Mouse (Mus musculus) lung, postnatal 25 days (tissue): ENCODE measurements at regions not wholly inside any gene's neighbourhood (a gene's known extent, or its start where the extent isn't known, plus 50 kb on each side); places are given as distances from the start of the nearest gene placed in this dataset.

Experiments used
- DNase-seq: peaks from one replicate; pipeline ENCODE4 v3.0.0; 2022; ENCODE audit warnings: low spot score

GRCm38 (mm10) chr12:32735224-32735623 is 84.1 kb upstream of the Nampt start:
- DNase-seq, result peak; percentile 40

GRCm38 (mm10) chr12:32741465-32741864 is 77.9 kb upstream of the Nampt start:
- DNase-seq, result no peak

DNA sequence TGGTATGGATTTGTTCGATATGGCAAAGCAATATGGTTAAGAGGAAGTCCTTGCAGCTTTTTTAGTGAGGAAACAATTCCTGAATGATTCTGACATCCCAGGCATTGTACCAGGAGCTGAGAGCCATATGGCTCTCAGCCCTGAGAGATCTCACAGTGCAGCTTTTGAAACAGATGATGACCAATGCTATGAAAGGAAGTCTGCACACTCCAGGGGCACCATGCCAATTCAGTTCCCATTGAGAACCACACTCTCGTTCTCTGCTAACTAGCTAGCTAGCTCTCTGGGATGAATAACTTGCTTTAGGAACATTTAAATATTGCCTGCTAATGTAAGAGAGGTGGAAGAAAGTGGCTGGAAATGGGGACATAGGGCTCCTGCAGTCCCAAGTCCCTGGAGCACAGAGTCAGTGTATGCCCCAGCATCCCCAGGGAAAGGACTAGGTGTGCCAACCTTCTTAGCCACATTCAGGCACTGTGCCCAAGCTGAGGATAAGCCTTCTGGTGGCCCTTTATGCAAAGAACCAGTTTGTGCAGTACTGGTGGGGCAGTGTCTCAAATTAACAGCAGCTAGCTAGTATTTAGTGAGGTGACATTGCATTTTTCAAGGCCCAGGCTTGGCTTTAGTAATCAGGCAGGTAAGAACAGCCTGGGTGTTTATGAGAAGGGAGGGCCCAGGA is 61.8 kb upstream of the Nampt start:
- peak; percentile 49 for DNase-seq

DNA sequence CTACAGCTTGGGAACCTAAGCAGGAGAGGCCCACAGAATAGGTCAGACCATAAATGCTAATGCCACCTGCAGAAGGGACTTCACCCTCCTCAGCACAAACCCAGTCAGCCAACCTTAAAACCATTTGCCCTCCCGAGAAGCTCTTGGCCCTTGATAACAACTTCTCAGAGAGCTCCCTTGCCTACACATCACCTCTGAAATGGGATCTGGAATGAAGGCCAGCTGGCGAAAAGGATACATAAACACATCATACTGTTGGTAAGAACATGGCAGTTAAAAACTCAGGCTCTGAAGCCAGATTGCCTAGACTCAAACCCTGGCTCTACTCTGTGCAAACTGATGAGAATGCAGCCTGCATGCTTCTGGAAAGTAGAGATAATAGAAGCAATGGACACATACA is 61.2 kb upstream of the Nampt start:
- no peak for DNase-seq

DNA sequence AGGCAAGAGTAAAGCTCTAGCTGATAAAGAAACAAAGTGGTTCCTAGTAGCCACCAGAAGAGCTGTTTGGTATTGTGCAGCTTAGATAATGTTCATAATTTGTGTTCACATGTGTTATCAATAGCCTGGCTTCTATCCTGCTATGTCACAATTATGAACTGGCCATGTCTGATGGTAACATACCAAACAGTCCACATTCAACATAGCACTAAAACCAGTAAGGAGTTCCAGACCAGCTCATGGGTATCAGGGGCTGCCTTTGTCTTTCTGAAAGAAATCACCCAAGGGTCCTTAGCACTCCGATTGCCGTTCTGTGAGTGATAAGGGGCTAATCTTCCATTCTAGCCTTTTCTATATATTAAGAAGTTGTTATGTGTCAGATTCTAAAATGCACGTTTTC is 58.7 kb upstream of the Nampt start:
- DNase-seq, result no peak

DNA sequence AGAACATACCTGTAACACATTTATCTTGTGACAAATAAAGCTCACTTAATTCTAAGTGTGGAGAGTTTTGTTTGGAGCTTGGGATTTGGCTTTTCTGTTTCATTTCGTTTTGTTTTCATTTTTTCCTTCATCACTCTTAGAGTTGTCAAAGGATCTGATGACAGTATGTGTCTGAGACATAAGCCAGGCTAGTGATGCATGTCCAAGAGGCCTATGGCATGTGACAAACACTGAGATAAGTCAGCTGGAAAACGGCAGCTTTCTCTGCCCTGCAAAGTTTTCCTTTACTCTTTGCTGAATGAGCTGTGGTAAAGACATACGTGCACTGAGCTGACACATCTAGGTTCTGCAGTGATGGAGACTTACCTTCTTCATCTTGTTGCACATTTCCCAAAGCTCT is 58.3 kb upstream of the Nampt start:
- peak; percentile 34 for DNase-seq

DNA sequence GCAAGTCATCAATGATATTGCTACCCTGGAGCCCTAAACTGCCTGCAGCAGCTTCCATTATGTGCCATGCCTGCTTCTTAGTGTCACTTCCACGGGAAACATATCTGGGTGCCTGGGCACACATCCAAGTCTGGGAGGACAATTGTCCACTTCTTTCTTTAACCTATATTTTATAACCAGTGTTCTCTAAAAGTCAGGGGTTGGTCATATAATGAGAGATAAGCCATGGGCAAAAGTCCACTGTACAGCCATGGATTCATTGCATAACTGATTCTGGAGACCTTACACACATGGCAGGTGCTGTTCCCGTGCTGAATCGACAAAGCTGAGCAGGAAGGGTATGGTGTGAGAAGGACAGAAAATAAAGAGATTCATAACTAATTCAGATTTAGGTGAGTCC is 55.1 kb upstream of the Nampt start:
- DNase-seq, result no peak

DNA sequence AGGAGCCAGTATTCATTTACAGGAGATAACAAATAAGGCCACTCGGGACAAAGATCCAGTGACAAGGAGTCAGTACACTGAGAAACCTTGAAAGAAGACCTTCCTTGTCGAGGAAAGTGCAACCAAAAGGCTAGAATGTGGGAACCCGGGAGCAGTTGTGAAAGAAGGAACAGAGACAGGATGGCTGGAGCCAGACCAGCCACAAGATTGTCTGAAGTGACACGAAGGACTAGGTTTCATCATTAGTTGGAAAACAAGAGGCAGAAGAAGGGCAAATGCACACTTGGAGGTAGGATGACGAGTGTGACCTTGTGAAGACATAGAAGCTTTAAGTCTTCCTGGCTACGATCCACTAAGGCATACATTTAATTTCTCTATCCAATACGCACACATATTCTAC is 54.6 kb upstream of the Nampt start:
- no peak for DNase-seq

- peak; percentile 76 for DNase-seq
Observed at GRCm38 (mm10) chr12:32765861-32766260, 53.5 kb upstream of the Nampt start.

- DNase-seq, result no peak
Observed at GRCm38 (mm10) chr12:32766575-32766974, 52.8 kb upstream of the Nampt start.

DNA sequence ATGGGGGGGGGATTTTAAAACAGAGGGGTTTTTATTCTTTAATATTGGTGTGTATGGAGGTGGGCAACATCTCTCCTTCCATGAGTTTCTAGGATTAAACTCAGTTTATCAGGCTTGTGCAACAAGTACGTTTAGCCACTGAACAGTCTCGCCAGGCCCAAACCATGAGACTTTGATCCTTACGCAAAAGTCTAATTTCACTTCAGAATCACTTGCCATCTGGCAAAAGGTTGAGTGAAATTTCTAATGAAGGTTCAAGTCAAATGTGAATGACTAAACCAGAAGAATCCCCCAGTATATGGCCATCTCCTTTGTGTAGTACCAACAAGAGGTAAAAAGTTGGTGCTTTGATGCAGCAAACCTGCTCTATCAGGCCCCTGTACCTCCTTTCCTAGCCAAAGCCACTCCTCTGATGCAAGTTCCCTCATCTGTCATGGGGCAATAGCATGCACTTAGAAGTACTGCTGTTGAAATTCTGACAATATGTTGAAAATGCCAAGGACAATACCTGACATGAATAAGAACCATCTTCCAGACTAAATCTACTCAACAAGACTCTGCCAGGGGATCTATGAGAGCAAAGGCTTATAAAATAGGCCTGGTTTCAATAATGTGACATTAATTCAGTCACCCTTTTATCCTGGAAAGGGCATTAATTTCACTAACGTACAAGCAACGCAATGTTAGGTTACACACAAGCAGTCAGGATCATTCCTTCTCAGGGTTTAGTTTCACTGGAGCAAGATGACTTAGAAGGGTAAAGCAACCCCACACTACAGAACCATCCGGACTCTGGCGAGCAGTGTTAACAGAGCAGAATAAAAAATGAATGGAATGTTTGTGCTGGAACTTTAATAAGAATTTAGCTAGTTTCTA is 51.9 kb upstream of the Nampt start:
- DNase-seq, result no peak

DNA sequence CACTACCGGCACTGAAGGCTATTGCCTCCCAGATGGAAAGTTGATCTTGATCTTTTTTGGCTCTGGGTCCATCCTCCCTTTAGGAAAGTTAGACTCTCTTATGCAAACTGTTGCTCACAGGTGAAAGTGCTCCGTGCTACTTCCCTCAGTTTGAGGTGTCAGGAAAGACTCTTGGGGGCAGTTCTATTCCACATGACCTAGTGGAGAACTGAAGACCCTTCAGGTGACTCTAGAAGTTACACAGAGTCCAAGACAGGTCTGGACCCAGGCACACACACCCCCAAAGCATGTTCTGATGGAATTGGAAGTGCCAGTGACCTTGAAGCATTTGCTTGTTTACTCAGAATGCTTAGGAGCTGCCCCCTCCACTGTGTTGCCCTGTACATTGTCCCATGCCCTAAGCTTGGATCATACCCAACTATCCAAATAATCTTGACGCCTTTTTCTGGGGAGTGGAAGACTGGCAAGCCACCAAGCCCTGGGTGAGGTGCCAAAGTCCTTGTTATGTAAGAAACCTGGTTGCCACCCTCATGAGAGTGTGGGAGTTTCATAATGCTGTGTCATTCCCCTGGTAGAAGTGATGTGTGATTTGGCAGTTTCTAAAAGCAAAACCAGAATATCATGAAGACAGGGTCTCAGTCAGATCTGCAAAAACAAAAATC is 51.1 kb upstream of the Nampt start:
- peak; percentile 87 for DNase-seq

DNA sequence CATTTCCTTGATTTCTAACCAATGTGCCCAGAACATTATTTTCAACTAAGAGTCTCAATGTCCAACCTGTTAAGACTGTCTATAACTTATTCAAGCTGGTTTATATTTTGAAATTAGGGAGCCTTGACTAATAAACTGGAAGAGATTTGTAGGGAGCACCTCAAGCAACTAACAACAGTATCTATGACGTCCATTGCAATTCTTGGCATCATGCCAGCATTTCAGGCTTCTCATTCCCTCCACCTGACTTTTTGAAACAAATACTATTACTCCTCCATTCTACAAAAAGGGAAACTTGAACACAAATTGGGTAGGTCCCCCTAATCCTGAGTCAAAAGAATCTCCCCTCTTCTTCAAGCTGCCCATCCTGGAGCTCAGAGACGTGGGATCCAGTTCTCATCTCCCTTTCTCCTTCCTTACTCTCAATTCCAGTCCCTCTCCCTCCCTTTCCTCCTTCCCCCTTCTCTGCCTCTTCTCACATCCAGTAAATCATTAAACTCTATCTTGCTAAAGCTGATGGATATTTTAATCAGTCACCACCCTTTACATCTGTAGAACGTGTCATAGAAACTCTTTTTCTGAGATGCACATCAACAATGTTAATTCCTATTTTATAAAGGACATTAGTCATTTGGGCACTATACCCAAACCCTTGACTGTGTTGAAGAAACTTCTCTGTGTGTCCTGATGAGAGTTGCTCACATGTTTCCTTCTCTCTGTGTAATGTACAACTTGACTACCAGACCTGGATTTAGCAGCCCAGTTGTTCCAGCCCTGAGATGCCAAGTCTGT is 50.4 kb upstream of the Nampt start:
- DNase-seq, result no peak
